Mouse (Mus musculus) hindbrain, embryonic 16.5 days (tissue): ENCODE data around the gene Rufy1. TPM values are rescaled to one million over a fixed set of nuclear protein-coding genes. Genes with fewer than 3 reads are reported as not detected.
"Not testable (repeated sequence)": the region's sequence is repeated elsewhere in the genome, so short reads cannot be mapped to it uniquely, and the experiment has no call there.

ENCODE experiments used
- ATAC-seq: fragments of 200-750 bp; cut with Nextera tagmentation; 2 replicates; pipeline ENCODE4 v1.8.0; 2017; ENCODE audit warnings: moderate TSS enrichment, moderate library complexity
- H3K27ac ChIP-seq: fragments of 300-500 bp; sonication (generic); 2 replicates; pipeline ENCODE4 v1.5.1; 2014; ENCODE audit warnings: low read depth, mild to moderate bottlenecking, control low read depth, low read length, moderate library complexity
- H3K27me3 ChIP-seq: fragments of 300-500 bp; sonication (generic); replicated peaks from 2 replicates; pipeline ENCODE4 v1.6.1; 2014; ENCODE audit warnings: low read length; ENCODE audit not compliant: control insufficient read depth, insufficient read depth
- H3K36me3 ChIP-seq: fragments of 300-500 bp; sonication (generic); 2 replicates; pipeline ENCODE4 v1.6.1; 2014; ENCODE audit warnings: mild to moderate bottlenecking, low read length, moderate library complexity, mixed read lengths; ENCODE audit not compliant: control insufficient read depth, insufficient read depth
- H3K4me1 ChIP-seq: fragments of 300-500 bp; sonication (generic); 2 replicates; pipeline ENCODE4 v1.6.1; 2014; ENCODE audit warnings: low read depth, low read length; ENCODE audit not compliant: control insufficient read depth, insufficient read depth
- H3K4me2 ChIP-seq: fragments of 300-500 bp; sonication (generic); 2 replicates; pipeline ENCODE4 v1.6.1; 2014; ENCODE audit warnings: mild to moderate bottlenecking, low read length, control low read depth, moderate library complexity
- H3K4me3 ChIP-seq: fragments of 300-500 bp; sonication (generic); 2 replicates; pipeline ENCODE4 v1.5.1; 2014; ENCODE audit warnings: mild to moderate bottlenecking, low read length, control low read depth, moderate library complexity
- H3K9ac ChIP-seq: fragments of 300-500 bp; sonication (generic); 2 replicates; pipeline ENCODE4 v1.6.1; 2014; ENCODE audit warnings: low read depth, mild to moderate bottlenecking, control low read depth, low read length, moderate library complexity
- H3K9me3 ChIP-seq: fragments of 300-500 bp; sonication (generic); 2 replicates; pipeline ENCODE4 v1.6.1; 2014; ENCODE audit warnings: mild to moderate bottlenecking, low read length, moderate library complexity; ENCODE audit not compliant: control insufficient read depth
- WGBS: fragments of 180-500 bp; shearing (Covaris S2); extraction: QIAGEN DNeasy Blood & Tissue Kit; methylation state at CpG from one replicate; pipeline ENCODE4 v1.1.7; 2014; 5-methylcytosine and 5-hydroxymethylcytosine counted together
- polyA plus RNA-seq: library from polyadenylated mRNA; unstranded; fragments of >200 nt; fragmentation: Nextera tagmentation; extraction: Ambion mirVana; gene quantifications from 2 replicates; pipeline ENCODE4 v1.2.1, GENCODE M21; 2015

Gene Rufy1
- polyA plus RNA-seq, 1 experiment from 2014 or later: 23.5 TPM

GRCm38 (mm10) chr11:50370969-50371368, 60.0 kb downstream of the Rufy1 start:
- Histone ChIP-seq H3K9ac (no peak overlapping the region), H3K9me3 (no peaks in the 10 kb centered on the region), H3K27ac (peak overlapping the region; percentile 68), H3K27me3 (no peaks in the 10 kb centered on the region), H3K36me3 (no peaks in the 10 kb centered on the region), H3K4me1 (peaks cover 4% of the 10 kb centered on the region; the same call in 1 of the 2 replicates), H3K4me3 (no peak overlapping the region), H3K4me2 (peak overlapping the region; percentile 60)
- WGBS: 46% methylated on average over 4 of the region's 4 CpGs
- ATAC-seq: 0 out of 2 replicates have a peak, but pooled peaks have one; percentile 48

- no peaks in the 10 kb centered on the region for H3K36me3 ChIP-seq
- no peak overlapping the region for H3K27ac ChIP-seq
- no peaks in the 10 kb centered on the region for H3K9me3 ChIP-seq
- H3K4me1 ChIP-seq: peaks cover 4% of the 10 kb centered on the region; the same call in 1 of the 2 replicates
- no peak overlapping the region for H3K9ac ChIP-seq
- WGBS: 89% methylated on average over 5 of the region's 5 CpGs
- no peaks in the 10 kb centered on the region for H3K27me3 ChIP-seq
- H3K4me3 ChIP-seq: no peak overlapping the region
- ATAC-seq: no peak
- no peak overlapping the region for H3K4me2 ChIP-seq
These were observed 61.5 kb downstream of the Rufy1 start for GRCm38 (mm10) chr11:50369360-50369911.

DNA sequence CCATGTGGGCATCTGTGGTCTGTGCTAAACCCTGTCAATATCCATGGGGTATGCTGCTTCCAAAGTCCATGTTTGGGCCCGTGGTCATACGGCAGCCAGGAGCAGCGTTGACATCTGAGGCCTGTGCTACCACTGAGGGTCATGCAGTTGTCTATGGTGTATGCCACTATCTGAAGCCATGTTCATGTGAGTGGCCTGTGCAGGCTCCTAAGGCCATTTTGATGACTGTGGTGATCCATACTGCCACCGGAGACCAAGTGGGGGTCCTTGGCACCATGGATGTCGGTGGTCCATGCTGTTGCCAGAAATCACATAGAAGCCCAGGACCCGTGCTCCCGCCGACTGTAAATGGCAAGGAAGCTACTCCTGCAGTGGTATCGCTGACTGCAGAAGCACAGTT, 63.4 kb downstream of the Rufy1 start:
- no peaks in the 10 kb centered on the region for H3K9me3 ChIP-seq
- WGBS: 94% methylated on average over 9 of the region's 9 CpGs
- H3K36me3 ChIP-seq: no peaks in the 10 kb centered on the region
- peaks cover 4% of the 10 kb centered on the region; the same call in 1 of the 2 replicates for H3K4me1 ChIP-seq
- H3K4me3 ChIP-seq: no peak overlapping the region
- no peak overlapping the region for H3K4me2 ChIP-seq
- no peak for ATAC-seq
- H3K27ac ChIP-seq: no peak overlapping the region
- H3K9ac ChIP-seq: no peak overlapping the region
- H3K27me3 ChIP-seq: no peaks in the 10 kb centered on the region

DNA sequence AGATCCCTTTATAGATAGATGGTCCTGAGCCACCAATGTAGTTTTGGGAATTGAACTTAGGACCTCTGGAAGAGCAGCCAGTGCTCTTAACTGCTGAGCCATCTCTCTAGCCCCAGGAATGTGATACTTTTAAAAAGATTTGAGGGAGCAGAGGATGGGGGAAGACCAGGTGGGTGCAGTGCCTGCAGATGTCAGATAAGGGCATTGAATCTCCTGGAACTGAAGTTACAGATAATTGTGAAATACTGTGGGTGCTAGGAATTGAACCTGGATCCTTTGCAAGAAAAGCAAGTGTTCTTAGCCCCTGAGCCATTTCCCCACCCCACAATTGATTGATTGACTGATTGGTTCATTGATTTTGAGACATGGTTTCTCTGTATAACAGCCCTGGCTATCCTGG, 65.6 kb downstream of the Rufy1 start:
- no peaks in the 10 kb centered on the region for H3K4me1 ChIP-seq
- no peak for ATAC-seq

DNA sequence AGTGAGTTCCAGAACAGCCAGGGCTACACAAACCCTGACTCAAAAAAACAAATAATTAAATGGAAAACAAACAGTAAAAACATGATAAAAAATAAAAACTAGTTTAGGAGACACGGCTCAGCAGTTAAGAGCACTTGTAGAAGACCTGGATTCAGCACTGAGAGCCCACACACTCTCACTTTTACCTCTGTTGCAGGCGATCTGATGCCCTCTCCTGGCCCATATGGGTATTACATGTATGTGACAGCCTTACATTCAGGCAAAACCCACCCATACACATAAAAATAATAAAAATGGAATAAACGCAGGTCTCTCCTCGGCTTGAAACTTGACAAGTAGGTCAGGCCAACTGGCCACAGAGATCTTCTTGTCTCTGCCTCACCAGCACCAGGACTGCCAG, 66.4 kb downstream of the Rufy1 start:
- ATAC-seq: peak; percentile 76
- no peak overlapping the region for H3K9ac ChIP-seq
- no peak overlapping the region for H3K4me2 ChIP-seq
- no peaks in the 10 kb centered on the region for H3K27me3 ChIP-seq
- no peaks in the 10 kb centered on the region for H3K4me1 ChIP-seq
- H3K9me3 ChIP-seq: no peaks in the 10 kb centered on the region
- H3K27ac ChIP-seq: no peak overlapping the region
- H3K36me3 ChIP-seq: no peaks in the 10 kb centered on the region
- WGBS: 11% methylated on average over 4 of the region's 4 CpGs
- no peak overlapping the region for H3K4me3 ChIP-seq

More for the DNA sequence above, 65.6 kb downstream of the Rufy1 start:
- H3K4me3 ChIP-seq: no peak overlapping the region
- no peaks in the 10 kb centered on the region for H3K36me3 ChIP-seq
- no peak overlapping the region for H3K9ac ChIP-seq
- no peak overlapping the region for H3K27ac ChIP-seq
- H3K9me3 ChIP-seq: no peaks in the 10 kb centered on the region
- H3K4me2 ChIP-seq: no peak overlapping the region
- no peaks in the 10 kb centered on the region for H3K27me3 ChIP-seq

DNA sequence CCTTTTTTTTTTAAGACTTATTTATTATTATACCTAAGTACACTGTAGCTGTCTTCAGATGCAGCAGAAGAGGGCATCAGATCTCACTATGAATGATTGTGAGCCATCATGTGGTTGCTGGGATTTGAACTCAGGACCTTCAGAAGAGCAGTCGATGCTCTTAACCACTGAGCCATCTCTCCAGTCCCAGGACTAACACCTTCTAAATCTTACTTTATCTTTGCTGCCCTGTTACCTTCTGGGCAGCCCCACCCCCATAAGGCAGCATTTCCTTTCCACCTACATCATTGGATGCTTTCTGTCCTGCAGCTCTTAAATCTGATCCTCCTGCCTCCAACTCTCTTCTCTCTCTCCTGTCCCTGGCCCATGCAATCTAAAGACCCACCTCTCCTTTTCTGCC, 69.6 kb downstream of the Rufy1 start:
- H3K9ac ChIP-seq, H3K4me1 ChIP-seq, H3K4me3 ChIP-seq, H3K4me2 ChIP-seq, H3K9me3 ChIP-seq, H3K27ac ChIP-seq, H3K27me3 ChIP-seq, ATAC-seq, H3K36me3 ChIP-seq: not testable (repeated sequence)
- 96% methylated on average over 1 of the region's 1 CpGs for WGBS

DNA sequence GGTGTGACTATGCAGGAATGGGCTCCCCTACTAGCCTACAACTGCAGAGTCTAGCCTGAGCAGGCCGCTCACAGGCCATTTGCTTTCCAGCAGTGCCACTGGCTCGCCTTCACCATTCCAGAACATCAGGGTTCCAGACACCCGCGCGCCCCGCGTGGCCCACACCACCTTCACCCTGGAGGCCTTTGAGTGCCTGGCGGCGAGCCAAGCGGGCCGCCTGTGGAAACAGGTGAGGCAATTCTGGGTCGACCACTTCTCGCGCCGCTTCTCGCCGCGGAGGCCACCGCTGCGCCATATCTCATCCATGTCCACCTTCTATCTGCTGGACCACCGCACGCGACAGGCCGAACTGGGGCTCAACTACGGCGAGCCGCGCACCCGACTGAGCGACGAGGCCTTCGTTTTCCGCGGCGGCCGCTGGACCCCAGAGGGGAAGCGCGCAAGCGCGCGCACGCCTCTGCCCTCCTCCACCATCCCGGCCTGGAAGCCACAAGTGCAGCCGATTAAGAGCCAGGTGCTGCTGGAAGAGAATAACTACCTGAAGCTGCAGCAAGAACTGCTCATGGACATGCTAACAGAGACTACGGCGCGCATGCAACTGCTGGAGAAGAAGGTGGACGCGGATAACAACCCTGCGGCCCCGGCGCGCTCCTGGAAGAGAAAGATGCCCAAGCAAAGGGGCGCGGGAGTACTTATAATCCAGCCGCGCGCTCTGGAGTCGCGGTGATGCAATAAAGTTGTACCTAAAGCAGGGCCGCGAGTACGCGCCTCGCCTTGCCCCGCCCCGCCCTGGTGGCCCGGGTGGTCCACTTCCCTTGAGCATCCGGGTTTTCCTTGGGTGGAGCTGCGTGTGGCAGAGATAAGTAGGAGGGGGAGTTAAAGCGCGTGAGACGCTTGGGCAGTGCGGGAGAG, 71.7 kb downstream of the Rufy1 start:
- Histone ChIP-seq H3K4me3 (peak overlapping the region; percentile 51), H3K4me2 (peak overlapping the region; percentile 89), H3K36me3 (no peaks in the 10 kb centered on the region), H3K9me3 (no peaks in the 10 kb centered on the region), H3K9ac (peak overlapping the region; percentile 84), H3K27ac (peak overlapping the region; percentile 80), H3K4me1 (peaks cover 3% of the 10 kb centered on the region; the same call in 1 of the 2 replicates), H3K27me3 (no peaks in the 10 kb centered on the region)
- ATAC-seq: peak; percentile 83
- WGBS: 1% methylated on average over 70 of the region's 74 CpGs

DNA sequence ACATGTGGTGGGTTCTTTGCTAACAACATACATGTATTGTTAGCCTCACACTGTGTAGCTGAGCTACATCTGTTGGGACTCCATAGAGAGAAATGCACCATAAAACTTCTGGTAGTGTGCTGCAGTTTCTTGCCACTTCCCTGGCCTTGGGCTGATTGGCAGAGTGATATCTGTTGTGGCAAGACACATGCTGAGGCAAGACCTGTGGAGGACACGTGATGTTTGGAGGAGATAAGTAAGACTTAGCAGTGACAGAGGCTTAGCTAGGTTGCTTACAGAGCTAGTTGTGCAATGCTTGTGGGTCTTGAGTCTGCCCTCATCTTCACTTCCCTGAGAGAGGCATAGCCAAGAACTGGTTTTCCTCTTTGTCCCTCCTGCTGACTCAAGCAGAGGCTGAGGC, 75.5 kb downstream of the Rufy1 start:
- no peaks in the 10 kb centered on the region for H3K36me3 ChIP-seq
- 61% methylated on average over 1 of the region's 1 CpGs for WGBS
- no peak for ATAC-seq

GRCm38 (mm10) chr11:50354851-50355250, 76.1 kb downstream of the Rufy1 start:
- H3K4me3 ChIP-seq: no peak overlapping the region
- H3K4me2 ChIP-seq: no peak overlapping the region
- H3K36me3 ChIP-seq: no peaks in the 10 kb centered on the region
- no peak overlapping the region for H3K27ac ChIP-seq
- no peak for ATAC-seq
- no peaks in the 10 kb centered on the region for H3K27me3 ChIP-seq
- no peaks in the 10 kb centered on the region for H3K9me3 ChIP-seq
- H3K9ac ChIP-seq: no peak overlapping the region
- H3K4me1 ChIP-seq: peaks cover 3% of the 10 kb centered on the region; the same call in 1 of the 2 replicates
- 63% methylated on average over 3 of the region's 3 CpGs for WGBS

More for the DNA sequence above, 75.5 kb downstream of the Rufy1 start:
- H3K4me3 ChIP-seq: no peak overlapping the region
- H3K9me3 ChIP-seq: no peaks in the 10 kb centered on the region
- H3K4me2 ChIP-seq: no peak overlapping the region
- peaks cover 3% of the 10 kb centered on the region; the same call in 1 of the 2 replicates for H3K4me1 ChIP-seq
- no peak overlapping the region for H3K9ac ChIP-seq
- no peak overlapping the region for H3K27ac ChIP-seq
- H3K27me3 ChIP-seq: no peaks in the 10 kb centered on the region
